Mouse (Mus musculus) inflammation-experienced regulatory T-cells, adult 6 months (primary cell): ENCODE data around the gene Mrpl33. TPM values are rescaled to one million over a fixed set of nuclear protein-coding genes. Genes with fewer than 3 reads are reported as not detected.
"Not testable (repeated sequence)": the region's sequence is repeated elsewhere in the genome, so short reads cannot be mapped to it uniquely, and the experiment has no call there.

Experiments used
- ATAC-seq: one replicate; pipeline ENCODE4 v1.8.0; 2017
- polyA plus RNA-seq, 3 experiments: library from polyadenylated mRNA; unstranded; fragments of 100-300 nt; shearing (Covaris generic); gene quantifications; one replicate each; pipeline ENCODE4 v1.2.1; 2017

The Mrpl33 gene
- polyA plus RNA-seq, 3 experiments from 2014 or later = 243 to 476 (median 332) TPM

DNA sequence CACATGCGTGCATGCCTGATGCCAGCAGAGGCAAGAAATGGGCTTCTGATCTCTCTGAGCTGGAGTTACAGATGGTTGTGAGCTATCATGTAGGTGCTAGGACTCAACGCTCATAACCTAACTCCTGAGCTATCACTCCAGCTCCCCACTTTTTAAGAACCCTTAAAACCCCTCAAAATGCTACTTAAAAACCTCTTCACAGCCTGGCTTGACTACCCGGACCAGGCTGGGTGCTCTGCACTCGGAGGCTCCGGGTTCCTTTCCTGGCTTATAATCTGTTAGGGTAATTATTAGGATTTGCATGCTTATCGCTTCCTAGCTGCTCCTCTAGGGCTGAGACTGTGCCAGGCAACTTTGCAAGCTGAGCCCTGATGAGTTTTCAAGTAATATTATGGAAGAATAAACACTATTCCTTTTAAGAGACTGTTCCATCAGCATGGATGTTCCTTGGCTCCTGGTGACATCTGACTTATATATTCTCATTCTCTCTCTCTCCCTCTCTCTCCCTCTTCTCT lies 752 bp downstream of the Mrpl33 start:
- ATAC-seq = no peak

DNA sequence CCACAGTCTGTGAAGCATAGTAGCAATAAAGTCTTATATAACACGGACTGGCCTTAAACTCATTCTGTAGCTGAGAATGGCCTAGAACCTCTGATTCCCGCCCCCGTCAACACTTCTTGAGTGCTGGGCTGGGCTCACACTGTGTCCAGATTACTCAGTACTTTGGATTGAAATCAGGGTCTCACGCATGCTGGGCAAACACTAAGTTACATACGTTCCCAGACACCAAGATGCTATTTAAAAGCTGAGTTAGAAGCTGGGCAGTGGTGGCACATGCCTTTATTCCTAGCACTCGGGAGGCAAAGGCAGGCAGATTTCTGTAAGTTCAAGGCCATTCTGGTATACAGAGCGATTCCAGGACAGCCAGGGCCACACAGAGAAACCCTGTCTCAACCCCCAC lies 1.4 kb downstream of the Mrpl33 start:
- no peak for ATAC-seq

DNA sequence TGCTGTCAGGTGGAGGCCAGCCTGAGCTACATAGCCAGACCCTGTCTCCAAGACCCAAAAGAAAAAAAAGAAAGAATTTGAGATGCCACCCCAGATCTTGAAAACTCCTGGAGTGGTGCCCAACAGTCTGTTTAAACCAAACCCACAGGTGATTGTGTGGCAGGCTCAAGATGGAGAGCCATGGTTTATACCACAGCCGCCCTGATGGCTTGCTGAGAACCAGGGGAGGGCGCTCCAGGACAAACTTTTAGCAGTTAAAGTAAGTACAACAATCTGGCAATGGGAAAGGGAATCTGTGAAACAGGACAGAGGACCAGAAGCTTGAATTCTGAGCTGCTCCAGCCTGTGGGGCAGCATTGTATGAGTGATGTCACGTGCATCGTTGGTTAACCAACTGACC lies 1.8 kb downstream of the Mrpl33 start:
- no peak for ATAC-seq

DNA sequence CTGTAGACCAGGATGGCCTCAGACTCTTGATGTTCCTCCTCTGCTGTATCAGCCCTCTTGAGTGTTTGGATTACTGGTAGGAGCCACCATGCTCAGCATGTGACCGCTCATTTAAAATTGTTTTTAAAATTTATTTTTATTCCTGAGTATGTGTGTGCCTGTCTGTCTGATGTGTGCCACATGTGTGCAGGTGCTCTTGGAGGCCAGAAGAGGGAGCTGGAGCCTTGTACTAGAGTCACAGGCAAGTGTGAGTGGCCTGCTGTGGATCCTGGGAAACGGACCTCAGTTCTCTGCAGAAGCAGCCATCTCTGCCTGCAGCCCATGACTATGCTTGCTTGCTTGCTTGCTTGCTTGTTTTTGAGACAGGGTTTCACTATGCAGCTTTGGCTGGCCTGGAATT lies 2.4 kb downstream of the Mrpl33 start:
- no peak for ATAC-seq

DNA sequence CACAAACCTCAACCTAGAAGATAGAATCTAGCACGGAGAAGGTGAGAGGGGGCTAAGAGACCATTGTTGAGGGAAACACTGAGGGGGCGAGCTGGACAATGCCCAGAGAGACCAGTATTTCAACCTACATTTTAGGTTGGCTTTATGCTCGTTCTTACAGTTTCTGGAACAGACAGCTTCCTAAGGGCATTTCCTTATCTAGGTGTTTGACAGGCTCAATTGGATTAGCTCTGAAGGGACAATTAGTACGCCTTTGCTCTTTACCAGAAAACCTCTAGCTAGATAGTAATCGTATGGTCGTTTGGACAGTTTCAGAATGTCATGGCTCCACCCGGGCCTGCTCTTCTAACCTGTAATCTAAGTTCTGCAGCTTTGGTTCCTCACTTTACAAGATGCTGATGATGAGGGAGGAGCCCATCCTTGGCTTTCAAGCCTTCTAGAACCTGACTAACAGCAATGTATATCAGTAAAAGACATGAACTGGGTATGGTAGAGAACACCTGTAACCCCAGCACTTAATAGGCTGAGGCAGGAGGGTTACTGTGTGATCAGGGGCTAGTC lies 4.5 kb downstream of the Mrpl33 start:
- no peak for ATAC-seq

DNA sequence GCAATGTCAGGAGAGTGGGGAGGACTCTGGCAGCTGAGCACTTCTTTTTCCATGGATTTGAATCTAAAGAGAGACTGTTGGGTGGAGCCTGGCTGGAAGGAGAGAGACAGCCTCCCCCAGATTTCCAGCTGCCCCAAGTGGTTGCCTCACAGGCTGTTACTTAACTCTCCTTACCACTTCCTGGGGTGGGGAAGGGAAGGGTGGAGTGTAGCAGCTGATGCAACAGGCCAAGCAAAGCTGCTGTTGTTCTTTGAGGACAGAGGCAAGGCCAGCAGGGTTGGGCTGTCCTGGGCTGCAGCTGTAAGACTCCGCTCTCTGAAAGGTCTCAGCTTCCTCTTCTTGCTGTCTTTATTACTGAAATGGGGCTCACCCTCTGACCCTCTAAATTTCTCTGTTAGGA lies 5.6 kb downstream of the Mrpl33 start:
- peak; percentile 94 for ATAC-seq

DNA sequence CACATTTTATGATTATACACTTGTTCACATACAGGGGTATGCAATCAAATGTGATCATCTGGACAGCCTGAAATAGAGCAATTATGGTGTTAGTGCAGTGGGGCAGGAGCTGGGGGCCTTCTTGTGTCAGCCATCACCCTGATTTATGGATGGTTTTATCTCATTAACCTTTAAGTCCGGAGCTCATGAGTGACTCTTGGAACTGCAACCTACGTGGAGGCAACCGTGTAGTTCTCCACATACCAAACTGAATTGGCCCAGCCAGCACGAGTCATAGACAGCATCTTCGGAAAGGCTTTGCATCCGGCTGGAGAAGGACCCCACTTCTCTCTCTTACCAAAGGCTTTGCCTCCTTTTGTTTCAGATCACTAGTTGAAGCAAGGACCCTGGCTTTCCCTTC lies 7.0 kb downstream of the Mrpl33 start:
- ATAC-seq = no peak

DNA sequence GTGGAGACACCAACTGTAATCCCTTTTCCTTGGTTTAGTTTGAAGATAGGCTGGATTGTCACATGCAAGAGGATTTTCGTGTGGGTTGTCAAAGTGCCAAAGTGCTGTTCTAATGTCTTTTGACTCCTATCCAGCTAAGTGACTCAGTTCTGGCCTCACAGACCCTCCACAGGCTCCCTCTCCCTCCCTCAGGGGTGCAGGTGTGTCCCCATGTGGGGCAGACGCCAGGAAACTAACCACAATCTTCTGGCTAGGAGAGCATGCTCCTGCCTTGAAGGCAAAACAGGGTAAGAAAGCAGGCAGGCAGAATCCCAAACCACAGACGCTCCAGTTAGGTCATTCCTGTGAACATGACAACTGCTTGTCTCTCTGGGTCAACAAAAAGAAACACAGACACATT lies 9.4 kb downstream of the Mrpl33 start:
- ATAC-seq = no peak

DNA sequence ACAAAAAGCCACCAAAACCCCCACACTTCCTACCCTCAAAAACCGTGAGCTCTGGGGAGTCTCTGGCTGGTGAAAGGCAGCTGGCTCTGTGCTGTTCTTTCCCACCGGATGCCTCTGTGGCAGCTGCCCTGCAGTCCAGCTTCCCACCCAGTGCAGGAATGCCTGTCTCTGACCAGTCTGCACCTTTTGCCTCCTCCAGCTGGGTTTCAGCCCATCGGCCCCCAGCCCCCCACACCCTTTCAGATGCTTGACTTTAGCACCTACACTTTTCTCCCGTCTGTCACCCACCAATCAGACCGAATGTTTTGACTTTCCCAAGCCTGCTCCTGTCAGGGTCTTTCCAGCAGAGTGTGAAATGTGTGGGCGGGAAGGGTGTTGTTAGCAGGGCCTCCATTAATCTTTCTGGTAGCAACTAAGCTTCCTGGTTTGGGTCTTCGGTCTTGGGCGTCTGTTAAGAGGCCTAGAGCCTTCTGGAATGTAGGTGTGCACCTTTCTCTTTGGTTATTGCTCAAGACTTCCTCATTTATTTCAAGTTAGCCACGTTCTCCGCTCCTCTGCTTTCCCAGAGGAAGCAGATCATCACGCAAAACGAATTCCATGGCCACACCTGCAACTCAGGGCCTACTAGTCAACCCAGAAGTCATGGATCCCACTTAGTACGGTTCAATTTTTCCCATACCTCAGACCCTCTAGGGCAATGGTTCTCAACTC lies 13.8 kb downstream of the Mrpl33 start:
- ATAC-seq = no peak

DNA sequence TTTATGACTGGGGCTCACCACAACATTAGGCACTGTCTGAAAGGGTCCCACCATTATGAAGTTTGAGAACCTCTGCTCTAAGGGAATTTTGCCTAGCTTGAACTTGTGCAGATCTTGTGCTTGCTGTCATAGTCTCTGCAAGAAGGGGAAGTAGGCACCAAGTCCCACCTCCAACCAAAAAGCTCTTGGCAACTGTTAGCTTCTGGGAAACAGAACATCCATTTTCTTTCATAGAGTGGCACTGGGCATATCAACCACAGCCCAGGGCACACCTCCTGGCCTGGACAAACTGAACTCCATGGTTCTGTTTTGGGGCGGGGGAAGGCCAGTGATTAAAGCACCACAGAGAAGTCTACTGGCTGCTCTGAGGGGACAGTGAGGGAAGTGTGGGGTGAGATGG lies 14.5 kb downstream of the Mrpl33 start:
- ATAC-seq = no peak

DNA sequence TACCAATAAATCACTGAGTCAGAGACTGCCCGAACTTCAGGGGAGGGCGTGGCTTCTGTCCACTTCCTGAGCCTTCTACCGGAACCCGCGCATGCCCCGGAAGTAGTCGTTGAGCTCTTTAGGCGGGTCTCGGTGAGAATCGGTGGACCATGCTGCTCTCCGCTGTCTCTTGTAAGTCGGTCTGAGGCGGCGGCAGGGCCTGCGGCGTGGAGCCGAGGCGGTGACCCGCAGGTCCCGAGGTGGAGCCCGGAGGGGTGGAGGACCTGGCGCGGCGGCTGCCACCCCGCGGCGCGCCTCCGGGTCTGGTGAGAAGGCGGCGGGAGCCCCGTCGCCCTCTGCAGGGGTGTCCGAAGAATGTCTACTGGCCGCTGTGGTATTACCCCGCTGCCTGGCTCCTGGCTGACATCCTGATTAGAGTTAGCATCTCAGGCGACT lies 17.1 kb downstream of the Mrpl33 start:
- peak; percentile 88 for ATAC-seq

DNA sequence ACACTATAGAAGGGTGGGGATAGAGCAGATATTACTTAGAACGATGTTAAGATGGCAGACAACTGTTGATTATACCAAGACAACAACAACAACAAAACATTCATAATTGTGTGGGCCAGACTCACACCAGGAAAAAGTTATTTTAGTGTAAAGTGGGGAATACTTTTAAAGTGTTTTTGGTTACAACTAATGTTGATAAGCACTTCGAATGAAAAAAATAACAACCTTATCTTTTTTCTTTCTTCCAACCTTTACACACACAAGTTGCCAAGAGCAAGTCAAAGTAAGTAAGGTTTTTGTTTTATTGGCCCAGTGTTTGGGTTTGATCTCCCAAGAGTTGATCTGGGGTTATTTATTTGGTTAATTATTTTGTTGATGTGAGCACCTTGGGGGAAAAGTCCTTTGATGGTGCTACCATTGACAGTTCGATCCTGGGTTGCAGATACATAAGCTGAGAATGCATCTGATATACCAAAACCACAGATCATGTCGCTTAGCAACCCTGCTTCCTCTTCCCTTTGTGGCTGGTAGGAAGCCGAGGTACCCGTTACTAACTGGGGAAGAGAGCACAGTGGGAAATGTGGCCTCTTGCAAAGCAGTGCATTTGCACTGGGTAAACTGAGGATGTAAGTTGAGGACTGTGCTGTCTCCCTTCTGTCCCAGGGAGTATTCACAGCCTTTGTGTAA lies 17.7 kb downstream of the Mrpl33 start:
- ATAC-seq = peak; percentile 57

DNA sequence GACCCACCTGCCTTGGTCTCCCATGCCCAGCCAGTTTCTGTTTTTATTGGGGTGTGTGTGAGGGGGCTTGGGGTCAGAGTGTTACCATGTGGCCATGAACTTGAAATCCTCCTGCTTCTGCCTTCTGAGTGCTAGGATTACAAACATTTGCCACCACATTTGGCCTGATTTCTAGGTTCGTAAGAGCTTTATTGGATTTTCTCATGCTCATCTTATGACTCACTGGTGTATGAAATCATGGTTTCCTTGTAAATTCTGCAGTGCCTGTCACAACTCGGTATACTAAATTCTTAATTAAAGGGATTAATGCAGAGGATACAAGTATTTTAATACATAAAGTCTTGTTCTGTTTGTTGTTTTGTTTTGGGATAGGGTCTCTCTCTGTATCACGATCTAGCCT lies 23.6 kb downstream of the Mrpl33 start:
- ATAC-seq = no peak

DNA sequence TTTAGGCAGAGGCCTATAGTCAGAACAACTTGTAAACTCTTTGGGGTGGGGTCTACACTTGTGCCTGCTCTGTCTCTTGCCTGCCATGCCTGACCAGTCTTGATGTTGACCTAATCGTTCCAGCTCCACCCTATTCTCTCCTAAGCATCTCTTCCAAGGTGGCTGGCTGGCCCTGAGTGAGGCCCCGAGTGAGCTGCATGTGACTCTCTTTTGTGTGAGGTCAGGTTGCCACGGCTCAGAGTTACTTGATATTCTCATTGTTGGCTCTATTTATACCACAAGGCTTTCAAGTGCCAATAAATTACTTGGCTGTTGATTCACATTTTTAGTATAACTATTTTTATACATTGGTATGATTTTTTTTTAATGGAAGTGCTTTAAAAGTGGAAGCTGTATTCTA lies 30.4 kb downstream of the Mrpl33 start:
- no peak for ATAC-seq

DNA sequence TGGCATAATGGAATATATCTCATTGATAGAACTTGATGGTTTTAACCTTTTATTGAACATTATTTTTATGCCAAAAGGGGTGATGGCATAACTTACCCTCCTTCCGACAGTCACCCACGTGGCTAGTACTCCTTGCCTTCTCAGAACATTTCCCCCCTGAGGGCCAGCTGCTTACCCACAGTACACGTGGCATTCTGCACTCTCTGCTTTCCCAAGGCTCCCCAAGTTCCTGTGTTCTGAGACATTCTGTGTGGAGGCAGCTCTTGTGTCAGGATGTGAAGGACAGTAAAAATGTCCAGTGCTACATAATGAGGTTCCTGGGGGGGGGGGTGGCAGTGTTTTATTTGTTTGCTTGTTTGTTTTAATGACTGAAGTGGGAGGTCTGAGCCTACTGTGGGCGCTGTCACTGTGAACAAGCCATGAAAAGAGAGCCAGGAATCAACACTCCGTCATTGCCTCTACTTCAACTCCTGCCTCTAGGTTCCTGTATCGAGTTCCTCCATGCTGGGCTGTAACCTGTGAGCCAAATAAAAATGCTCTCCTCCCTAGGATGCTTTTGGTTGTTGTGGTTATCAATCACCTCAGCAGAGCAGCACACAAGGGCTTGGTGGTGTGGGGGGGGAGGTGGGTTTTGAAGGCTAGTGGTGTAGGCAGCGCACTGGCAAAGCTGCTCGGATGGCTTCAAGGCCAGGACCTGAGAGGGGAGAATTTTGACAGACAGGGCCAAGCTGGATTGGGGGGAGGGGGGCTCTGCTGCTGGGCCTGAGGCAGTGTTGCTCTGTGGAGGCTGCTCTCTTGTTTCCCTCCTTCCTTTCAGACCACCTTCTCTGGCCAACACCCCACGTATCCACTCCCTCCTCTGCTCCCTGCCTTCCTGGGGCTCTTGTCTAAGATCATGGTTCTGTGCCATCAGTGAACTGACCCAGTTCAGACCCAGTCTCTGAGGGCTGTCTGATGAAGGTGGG lies 31.1 kb downstream of the Mrpl33 start:
- no peak for ATAC-seq

DNA sequence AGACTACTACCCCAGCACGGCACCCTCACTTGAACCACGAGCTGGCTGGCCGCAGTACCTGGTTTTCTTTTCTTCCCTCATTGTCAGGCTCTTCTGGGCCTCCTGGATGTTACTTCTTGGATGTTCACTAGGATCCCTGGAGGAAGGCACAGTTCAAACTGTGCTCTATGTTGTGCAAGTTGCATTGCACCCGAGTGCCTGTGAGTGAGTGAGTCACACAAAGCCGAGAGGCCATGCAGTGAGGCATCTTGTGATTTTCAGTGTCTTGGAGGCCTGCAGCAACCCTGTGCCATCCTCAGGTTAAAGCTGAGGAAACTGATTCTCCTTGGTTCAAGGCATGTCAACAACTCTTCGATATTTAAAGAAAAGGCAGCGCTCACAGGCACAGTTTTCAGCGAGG lies 31.8 kb downstream of the Mrpl33 start:
- no peak for ATAC-seq

DNA sequence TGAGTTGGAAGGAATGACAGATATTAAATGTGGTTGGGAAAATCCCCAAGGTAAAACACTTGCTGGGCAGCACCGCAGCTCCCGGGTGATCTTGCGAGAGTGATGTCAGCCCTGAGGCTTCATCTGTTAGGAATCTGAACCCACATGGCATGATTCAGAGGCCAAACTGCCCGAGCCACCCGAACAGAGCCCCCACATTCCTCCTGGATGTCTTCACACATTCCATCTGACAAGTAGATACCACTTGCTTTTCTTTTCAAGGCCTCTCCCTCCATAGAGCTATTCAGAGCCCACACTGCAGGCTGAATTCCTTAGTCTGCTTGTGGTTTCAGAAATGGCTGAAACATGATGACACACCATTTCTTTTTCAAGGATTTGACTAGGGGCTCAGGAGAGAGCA lies 33.3 kb downstream of the Mrpl33 start:
- ATAC-seq = no peak

DNA sequence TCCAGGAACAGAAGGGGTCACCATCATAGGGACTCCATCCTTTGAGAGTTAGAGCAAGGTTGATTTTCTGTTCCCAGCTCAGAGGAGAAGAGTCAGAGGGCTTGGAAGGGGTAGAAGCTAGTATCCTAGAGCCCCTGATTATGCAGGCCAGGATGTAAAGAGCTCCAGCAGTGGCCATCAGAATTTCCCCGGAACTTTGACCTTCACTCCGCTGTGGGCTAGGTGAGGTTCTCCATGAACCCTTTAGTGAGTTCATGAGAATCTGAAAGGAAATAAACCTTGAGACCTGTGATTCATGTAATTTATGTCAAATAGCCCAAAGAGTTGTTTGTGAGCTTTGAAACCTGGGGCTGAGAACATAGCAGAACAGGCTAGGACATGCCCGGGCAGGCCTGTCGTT lies 34.4 kb downstream of the Mrpl33 start:
- not testable (repeated sequence) for ATAC-seq

DNA sequence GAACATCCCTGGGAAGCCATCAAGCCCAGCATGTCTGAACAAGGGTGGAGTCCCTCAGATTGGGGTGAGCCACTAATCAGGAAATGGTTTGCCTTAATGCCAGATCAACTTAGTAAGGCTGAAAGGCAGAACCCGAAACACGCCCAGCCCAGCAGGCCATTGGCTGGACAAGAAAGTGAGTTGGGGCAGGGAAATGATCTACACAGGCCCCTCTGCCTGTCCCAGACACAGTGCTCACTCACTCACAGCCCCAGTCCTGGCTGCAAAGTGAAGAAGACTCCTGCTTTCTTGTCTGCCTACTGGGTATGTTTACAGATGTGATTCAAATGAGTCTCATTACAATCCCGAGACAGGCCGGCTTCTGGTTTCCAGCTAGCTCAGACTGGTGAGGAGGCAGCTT lies 37.4 kb downstream of the Mrpl33 start:
- ATAC-seq = no peak

DNA sequence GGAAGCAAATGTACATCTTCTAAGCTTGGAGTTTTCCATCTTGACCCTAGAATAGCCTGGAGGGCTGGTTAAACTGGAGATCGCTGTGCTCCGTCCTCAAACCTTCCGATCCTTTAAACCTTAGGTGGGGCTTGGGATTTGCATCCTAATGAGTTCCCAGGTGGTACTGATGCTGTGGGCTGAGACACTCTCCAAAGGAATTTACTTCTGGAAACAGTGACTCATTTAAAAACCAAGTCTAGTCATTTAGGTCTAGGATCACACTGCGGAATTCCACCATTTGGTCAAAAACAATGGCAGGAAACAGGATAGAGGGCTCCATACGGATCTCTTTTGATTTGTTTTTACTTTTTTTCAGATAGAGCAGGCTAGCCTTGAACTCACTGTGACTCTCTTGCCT lies 37.9 kb downstream of the Mrpl33 start:
- ATAC-seq = no peak

DNA sequence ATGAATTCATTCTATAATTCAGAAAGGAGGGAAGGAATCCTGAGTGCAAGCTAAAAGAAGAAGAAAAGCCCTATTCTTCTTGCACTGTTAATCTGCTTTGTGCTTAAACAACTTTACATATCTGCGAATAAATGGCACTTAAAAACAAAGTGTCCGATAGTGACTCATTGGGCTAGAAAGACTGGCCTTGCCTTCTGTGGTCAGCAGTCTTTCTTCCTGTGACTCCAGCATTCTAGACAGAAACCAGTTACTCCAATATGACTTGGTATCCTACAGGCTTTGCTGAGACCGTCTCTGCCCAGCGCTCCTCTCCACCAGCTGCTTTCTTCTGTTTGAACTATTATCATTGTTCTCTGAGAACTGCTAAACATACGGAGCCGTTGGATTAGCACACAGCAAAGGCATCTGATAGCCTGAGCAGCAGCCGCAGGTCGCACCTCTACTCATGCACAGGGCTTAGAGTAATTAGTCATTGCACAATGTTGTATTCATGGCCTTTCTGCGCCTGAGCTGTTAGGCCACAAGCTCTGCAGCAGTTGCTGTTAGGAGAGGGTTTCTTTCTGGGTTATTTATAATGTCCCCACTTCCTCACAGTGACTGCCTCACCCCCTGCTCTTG lies 40.0 kb downstream of the Mrpl33 start:
- ATAC-seq = no peak

DNA sequence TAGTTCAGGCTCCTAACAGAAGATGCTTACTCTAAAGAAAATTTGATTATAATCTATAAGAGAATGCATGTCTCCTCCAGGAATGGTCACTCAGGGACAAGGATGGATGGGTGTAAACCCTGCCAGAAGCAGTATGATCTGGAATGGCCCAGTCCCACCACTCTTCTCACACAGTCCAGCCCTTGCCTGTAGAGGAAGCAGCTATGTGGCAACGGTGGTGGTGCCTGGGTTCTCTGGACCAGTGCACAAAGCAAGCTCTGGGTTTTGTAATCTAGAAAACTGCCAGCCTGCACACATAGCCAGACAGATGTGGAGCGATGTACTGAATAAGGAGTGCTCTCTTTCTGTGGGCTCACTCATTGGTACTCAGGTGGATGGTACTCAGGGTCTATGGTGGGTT lies 43.8 kb downstream of the Mrpl33 start:
- ATAC-seq = no peak
